Mouse (Mus musculus): ENCODE results near the gene Gm9045. TPM values are rescaled to one million over a fixed set of nuclear protein-coding genes. Genes with fewer than 3 reads are reported as not detected.
"Not testable (repeated sequence)": the region's sequence is repeated elsewhere in the genome, so short reads cannot be mapped to it uniquely, and the experiment has no call there.

Gene Gm9045
- polyA plus RNA-seq, 1 experiment, result 0.05 TPM

DNA sequence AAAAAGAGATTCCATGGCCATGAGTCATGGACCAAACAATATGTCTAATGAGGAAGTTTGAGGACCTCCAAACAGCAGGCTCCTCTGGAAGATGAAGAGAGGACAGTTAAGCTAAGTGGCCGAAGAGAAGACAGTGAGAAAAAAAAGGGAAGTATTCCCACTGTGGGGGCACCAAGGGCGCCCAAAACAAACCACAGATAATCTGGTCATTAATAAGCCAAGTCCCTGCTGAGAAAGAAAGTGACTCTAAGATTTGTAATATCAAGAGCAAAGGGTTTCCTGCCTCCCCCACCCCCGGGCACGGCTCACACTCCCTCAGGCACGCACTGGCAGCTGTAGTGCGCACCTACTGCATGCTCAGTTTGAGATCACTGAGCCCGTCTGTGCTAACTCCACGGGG lies 18.6 kb downstream of the Gm9045 start:
- Histone ChIP-seq H3K36me3 (ENCODE audit: control insufficient read depth, insufficient read depth, low read length) (no peaks in the 10 kb centered on the region), H3K4me3 (ENCODE audit: control insufficient read depth, insufficient read depth, low read length) (no peak overlapping the region), H3K27me3 (ENCODE audit: control insufficient read depth, insufficient read depth, low read length) (no peaks in the 10 kb centered on the region), H3K4me1 (replicated peaks; ENCODE audit: control insufficient read depth, insufficient read depth, low read length) (no peaks in the 10 kb centered on the region), H3K27ac (ENCODE audit: control insufficient read depth, insufficient read depth, low read length) (no peak overlapping the region)
- no peak for DNase-seq
- TF ChIP-seq CTCF (IDR thresholded peaks at IDR 0.05; ENCODE audit: borderline replicate concordance, control insufficient read depth, extremely low read depth, insufficient read depth, low read length, poor library complexity) (no peak), POLR2A (IDR thresholded peaks at IDR 0.05; ENCODE audit: control insufficient read depth, extremely low read depth, insufficient read depth, low read length, poor library complexity) (no peak)
- WGBS, result 37% methylated on average over 8 of the region's 8 CpGs

DNA sequence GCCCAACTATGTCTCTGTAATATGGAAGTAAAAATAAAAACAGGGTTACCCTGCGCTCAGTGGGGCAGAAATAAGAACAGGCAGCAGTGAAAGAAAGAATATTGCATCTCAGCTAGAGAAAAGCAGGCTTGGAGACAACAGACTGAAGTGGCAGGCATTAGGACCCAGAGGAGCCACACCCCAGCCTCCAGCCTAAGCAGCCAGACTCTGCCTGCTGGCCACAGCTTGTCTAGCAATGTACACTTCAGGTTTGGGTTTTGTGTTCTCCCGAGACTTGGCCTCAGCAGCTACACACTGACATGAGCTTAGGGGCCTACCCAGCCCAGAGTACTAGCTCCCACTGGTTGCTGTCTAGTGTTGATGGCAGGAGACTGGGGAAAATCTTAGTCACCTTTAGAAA lies 35.5 kb downstream of the Gm9045 start:
- WGBS, result 52% methylated on average over 2 of the region's 2 CpGs
- not testable (repeated sequence) for H3K27ac ChIP-seq (ENCODE audit: control insufficient read depth, insufficient read depth, low read length); H3K27me3 ChIP-seq (ENCODE audit: control insufficient read depth, insufficient read depth, low read length); H3K4me1 ChIP-seq (replicated peaks; ENCODE audit: control insufficient read depth, insufficient read depth, low read length); DNase-seq; H3K4me3 ChIP-seq (ENCODE audit: control insufficient read depth, insufficient read depth, low read length); H3K36me3 ChIP-seq (ENCODE audit: control insufficient read depth, insufficient read depth, low read length)

DNA sequence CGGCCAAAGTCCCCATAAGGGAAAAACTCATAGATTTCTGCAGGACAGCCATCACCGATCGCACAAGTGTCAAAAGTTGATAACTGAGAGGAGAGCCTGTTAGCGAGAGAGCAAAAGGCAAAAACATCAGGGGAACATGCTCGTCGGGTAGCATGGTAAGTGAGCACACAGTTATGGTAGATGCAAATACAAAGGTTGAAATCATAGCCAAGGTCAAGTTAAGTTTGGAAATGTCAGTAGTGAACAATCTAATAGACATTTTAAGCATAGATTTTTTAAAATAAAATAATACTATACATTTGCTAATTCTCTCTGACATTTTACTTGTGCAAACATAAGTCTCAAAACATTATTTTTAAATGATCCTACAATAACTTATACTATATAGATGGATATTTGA lies 42.7 kb downstream of the Gm9045 start, which contains the start of gene Iltifb:
TSS of gene Iltifb (minus strand) at position 101 of the 400 bp plus-strand sequence.
- no peak for DNase-seq
- 94% methylated on average over 6 of the region's 6 CpGs for WGBS
- Histone ChIP-seq H3K4me3 (ENCODE audit: control insufficient read depth, insufficient read depth, low read length) (no peak within 1 kb of the TSS), H3K27ac (ENCODE audit: control insufficient read depth, insufficient read depth, low read length) (no peak within 1 kb of the TSS), H3K27me3 (ENCODE audit: control insufficient read depth, insufficient read depth, low read length) (no peaks in the 10 kb centered on the region), H3K4me1 (replicated peaks; ENCODE audit: control insufficient read depth, insufficient read depth, low read length) (no peaks in the 10 kb centered on the region), H3K36me3 (ENCODE audit: control insufficient read depth, insufficient read depth, low read length) (no peaks in the 10 kb centered on the region)
- TF ChIP-seq CTCF (IDR thresholded peaks at IDR 0.05; ENCODE audit: borderline replicate concordance, control insufficient read depth, extremely low read depth, insufficient read depth, low read length, poor library complexity) (no peak), POLR2A (IDR thresholded peaks at IDR 0.05; ENCODE audit: control insufficient read depth, extremely low read depth, insufficient read depth, low read length, poor library complexity) (no peak)

Other genes with a start within 250 kb of the Gm9045 start
- 23.3 and 34.8 TPM in 2 replicates for gene Mdm1, start 196.0 kb downstream of the Gm9045 start, polyA plus RNA-seq (2012; rRNA removed)
- 0.20 TPM in 1 of 2 replicates, not detected in the other for gene Il22, start 132.9 kb downstream of the Gm9045 start, polyA plus RNA-seq (2012; rRNA removed)
- gene Gm32717, start 97.1 kb downstream of the Gm9045 start, polyA plus RNA-seq (2012; rRNA removed), result not detected in 2 replicates
- not detected in 2 replicates for gene Gm32802, start 79.1 kb downstream of the Gm9045 start, polyA plus RNA-seq (2012; rRNA removed)
- not detected in 2 replicates for gene Iltifb, start 42.8 kb downstream of the Gm9045 start, polyA plus RNA-seq (2012; rRNA removed)
- not detected in 2 replicates for gene Gm9040, start 10.9 kb downstream of the Gm9045 start, polyA plus RNA-seq (2012; rRNA removed)
- gene Gm9044, start 5.4 kb downstream of the Gm9045 start, polyA plus RNA-seq (2012; rRNA removed), result not detected in 2 replicates
- gene Gm9046, start 5.4 kb upstream of the Gm9045 start, polyA plus RNA-seq (2012; rRNA removed), result not detected in 2 replicates
- not detected in 2 replicates for gene Gm9048, start 10.8 kb upstream of the Gm9045 start, polyA plus RNA-seq (2012; rRNA removed)
- gene Gm9049, start 16.3 kb upstream of the Gm9045 start, polyA plus RNA-seq (2012; rRNA removed), result 0.05 TPM in 1 of 2 replicates, not detected in the other
- 0.24 TPM in 1 of 2 replicates, not detected in the other for gene Ifng, start 103.2 kb upstream of the Gm9045 start, polyA plus RNA-seq (2012; rRNA removed)

Data from thymus, adult 2 months (tissue).